9 mouse cellular contexts compared by ENCODE assay signal in genomic region chr10:127209928-127210570, GRCm38 (mm10). TPM values are rescaled to one million over a fixed set of nuclear protein-coding genes. Genes with fewer than 3 reads are reported as not detected.
A peak's percentile ranks its signal among the peaks of the same experiment; 100 is the strongest.
DNase-seq lines count a peak whose midpoint lies in the region; ATAC-seq lines count a peak whose summit lies in the region.
"Had no signal": no experiment of that assay in that cellular context is flagged by ENCODE, and none has a peak within 500 bp of the region (broad histone marks: within the 10 kb centered on the region; RNA-seq: fewer than 3 reads in every experiment).

No protein-coding gene starts in this region.

- H3K9me3 ChIP-seq in liver, embryonic 11.5 days (ENCODE audit: control insufficient read depth, low read length), result no peaks in the 10 kb centered on the region
- no peaks in the 10 kb centered on the region for H3K9me3 ChIP-seq in embryonic facial prominence, embryonic 15.5 days (replicated peaks)
- H3K9me3 ChIP-seq in limb, embryonic 10.5 days (replicated peaks), result no peaks in the 10 kb centered on the region
- no peaks in the 10 kb centered on the region for H3K9me3 ChIP-seq in neural tube, embryonic 14.5 days (ENCODE audit: control insufficient read depth, low read length)

- 66% methylated on average over 13 of the region's 13 CpGs for WGBS in liver, embryonic 11.5 days
- 83% methylated on average over 13 of the region's 13 CpGs for WGBS in embryonic facial prominence, embryonic 15.5 days
- 90% methylated on average over 13 of the region's 13 CpGs for WGBS in limb, embryonic 10.5 days
- 91% methylated on average over 13 of the region's 13 CpGs for WGBS in neural tube, embryonic 14.5 days

- peak overlapping the region; percentile 95 for H3K4me3 ChIP-seq in liver, embryonic 11.5 days (ENCODE audit: low read depth, low read length)
- H3K4me3 ChIP-seq in embryonic facial prominence, embryonic 15.5 days (replicated peaks), result peak overlapping the region; percentile 82
- peak overlapping the region; percentile 94 for H3K4me3 ChIP-seq in limb, embryonic 10.5 days
- H3K4me3 ChIP-seq in neural tube, embryonic 14.5 days (ENCODE audit: low read depth, low read length), result no peak overlapping the region

- peak overlapping the region; percentile 92 for H3K9ac ChIP-seq in liver, embryonic 11.5 days (ENCODE audit: low read depth, low read length)
- peak overlapping the region; percentile 1; the same call in 1 of the 2 replicates for H3K9ac ChIP-seq in embryonic facial prominence, embryonic 15.5 days
- no peak overlapping the region for H3K9ac ChIP-seq in neural tube, embryonic 14.5 days (replicated peaks; ENCODE audit: low read depth, low read length)

- H3K36me3 ChIP-seq in liver, embryonic 11.5 days (ENCODE audit: control insufficient read depth, insufficient read depth, low read length), result peaks cover 11% of the 10 kb centered on the region
- H3K36me3 ChIP-seq in embryonic facial prominence, embryonic 15.5 days, result peaks cover 23% of the 10 kb centered on the region
- peaks cover 42% of the 10 kb centered on the region for H3K36me3 ChIP-seq in limb, embryonic 10.5 days
- peaks cover 17% of the 10 kb centered on the region; the same call in 1 of the 2 replicates for H3K36me3 ChIP-seq in neural tube, embryonic 14.5 days (ENCODE audit: control insufficient read depth, insufficient read depth, low read length)

- peaks cover 35% of the 10 kb centered on the region for H3K4me1 ChIP-seq in liver, embryonic 11.5 days (replicated peaks; ENCODE audit: control insufficient read depth, insufficient read depth, low read length)
- H3K4me1 ChIP-seq in embryonic facial prominence, embryonic 15.5 days, result peaks cover 18% of the 10 kb centered on the region
- peaks cover 21% of the 10 kb centered on the region for H3K4me1 ChIP-seq in limb, embryonic 10.5 days
- H3K4me1 ChIP-seq in neural tube, embryonic 14.5 days (ENCODE audit: control insufficient read depth, insufficient read depth, low read length), result peaks cover 11% of the 10 kb centered on the region

- no peak for ATAC-seq in liver, embryonic 11.5 days (replicated peaks; ENCODE audit: low FRiP score)
- no peak for ATAC-seq in embryonic facial prominence, embryonic 15.5 days (ENCODE audit: insufficient number of reproducible peaks, low FRiP score, low TSS enrichment, low read depth)
- no peak for ATAC-seq in neural tube, embryonic 14.5 days (ENCODE audit: low read depth)

- H3K4me2 ChIP-seq in liver, embryonic 11.5 days, result peak overlapping the region; percentile 94
- peak overlapping the region; percentile 86 for H3K4me2 ChIP-seq in embryonic facial prominence, embryonic 15.5 days (replicated peaks)
- peak overlapping the region; percentile 93 for H3K4me2 ChIP-seq in neural tube, embryonic 14.5 days (ENCODE audit: low read depth, low read length)

- H3K27ac ChIP-seq in liver, embryonic 11.5 days (ENCODE audit: low read depth, low read length), result peak overlapping the region; percentile 84
- H3K27ac ChIP-seq in embryonic facial prominence, embryonic 15.5 days (replicated peaks), result no peak overlapping the region
- H3K27ac ChIP-seq in limb, embryonic 10.5 days, result no peak overlapping the region
- H3K27ac ChIP-seq in neural tube, embryonic 14.5 days (ENCODE audit: low read depth, low read length), result no peak overlapping the region

- no peaks in the 10 kb centered on the region for H3K27me3 ChIP-seq in liver, embryonic 11.5 days (replicated peaks; ENCODE audit: control insufficient read depth, insufficient read depth, low read length)
- H3K27me3 ChIP-seq in embryonic facial prominence, embryonic 15.5 days, result no peaks in the 10 kb centered on the region
- H3K27me3 ChIP-seq in limb, embryonic 10.5 days (ENCODE audit: low read depth, poor library complexity, severe bottlenecking), result no peaks in the 10 kb centered on the region
- 0 out of 2 replicates have a peak, but pooled peaks cover 3% of the 10 kb centered on the region for H3K27me3 ChIP-seq in neural tube, embryonic 14.5 days (ENCODE audit: control insufficient read depth, insufficient read depth, low read length)

- DNase-seq in liver, embryonic 11.5 days (ENCODE audit: low spot score), result no peak
- no peak for DNase-seq in liver
- DNase-seq in limb, embryonic 10.5 days (ENCODE audit: low spot score), result no peak
- DNase-seq in cerebellum, postnatal 25 days, result no peak
- no peak for DNase-seq in adipocyte (ENCODE audit: low spot score)
- no peak for DNase-seq in kidney, adult 18-20 months
- DNase-seq: thymus, postnatal 36 days had no signal

RNA-seq across cellular contexts. Expression of gene Pip4k2c, which starts 1.3 kb away (rescaled TPM):
- 43.1 and 43.4 TPM in 2 replicates for polyA plus RNA-seq in liver, embryonic 11.5 days (2014; fragmentation: Nextera tagmentation; extraction: Ambion mirVana)
- 31.0 and 31.3 TPM in 2 replicates for polyA plus RNA-seq in embryonic facial prominence, embryonic 15.5 days (2015; fragmentation: Nextera tagmentation; extraction: Ambion mirVana)
- polyA plus RNA-seq in limb, embryonic 10.5 days (2016; fragmentation: Nextera tagmentation; extraction: Ambion mirVana), result 25.0 and 27.8 TPM in 2 replicates
- polyA plus RNA-seq in neural tube, embryonic 14.5 days (2014; fragmentation: Nextera tagmentation; extraction: Ambion mirVana), result 15.5 and 18.1 TPM in 2 replicates

RNA-seq across cellular contexts. Expression of gene Dtx3, which starts 14.5 kb away (rescaled TPM):
- polyA plus RNA-seq in liver, embryonic 11.5 days (2014; fragmentation: Nextera tagmentation; extraction: Ambion mirVana), result 64.0 and 70.8 TPM in 2 replicates
- 152 and 179 TPM in 2 replicates for polyA plus RNA-seq in embryonic facial prominence, embryonic 15.5 days (2015; fragmentation: Nextera tagmentation; extraction: Ambion mirVana)
- 91.4 and 122 TPM in 2 replicates for polyA plus RNA-seq in limb, embryonic 10.5 days (2016; fragmentation: Nextera tagmentation; extraction: Ambion mirVana)
- polyA plus RNA-seq in neural tube, embryonic 14.5 days (2014; fragmentation: Nextera tagmentation; extraction: Ambion mirVana), result 224 and 231 TPM in 2 replicates

RNA-seq across cellular contexts. Expression of gene Arhgef25, which starts 20.2 kb away (rescaled TPM):
- 28.3 and 30.2 TPM in 2 replicates for polyA plus RNA-seq in liver, embryonic 11.5 days (2014; fragmentation: Nextera tagmentation; extraction: Ambion mirVana)
- 116 TPM in 2 replicates for polyA plus RNA-seq in embryonic facial prominence, embryonic 15.5 days (2015; fragmentation: Nextera tagmentation; extraction: Ambion mirVana)
- 25.8 and 36.3 TPM in 2 replicates for polyA plus RNA-seq in limb, embryonic 10.5 days (2016; fragmentation: Nextera tagmentation; extraction: Ambion mirVana)
- 24.2 and 31.0 TPM in 2 replicates for polyA plus RNA-seq in neural tube, embryonic 14.5 days (2014; fragmentation: Nextera tagmentation; extraction: Ambion mirVana)

RNA-seq across cellular contexts. Expression of gene Slc26a10, which starts 29.6 kb away (rescaled TPM):
- polyA plus RNA-seq in liver, embryonic 11.5 days (2014; fragmentation: Nextera tagmentation; extraction: Ambion mirVana), result 3.6 and 5.2 TPM in 2 replicates
- polyA plus RNA-seq in embryonic facial prominence, embryonic 15.5 days (2015; fragmentation: Nextera tagmentation; extraction: Ambion mirVana), result 1.6 and 1.9 TPM in 2 replicates
- 3.4 and 4.1 TPM in 2 replicates for polyA plus RNA-seq in limb, embryonic 10.5 days (2016; fragmentation: Nextera tagmentation; extraction: Ambion mirVana)
- 0.80 and 1.3 TPM in 2 replicates for polyA plus RNA-seq in neural tube, embryonic 14.5 days (2014; fragmentation: Nextera tagmentation; extraction: Ambion mirVana)

RNA-seq across cellular contexts. Expression of gene B4galnt1, which starts 45.0 kb away (rescaled TPM):
- 21.6 and 26.3 TPM in 2 replicates for polyA plus RNA-seq in liver, embryonic 11.5 days (2014; fragmentation: Nextera tagmentation; extraction: Ambion mirVana)
- 11.0 and 12.7 TPM in 2 replicates for polyA plus RNA-seq in embryonic facial prominence, embryonic 15.5 days (2015; fragmentation: Nextera tagmentation; extraction: Ambion mirVana)
- 2.8 and 3.4 TPM in 2 replicates for polyA plus RNA-seq in limb, embryonic 10.5 days (2016; fragmentation: Nextera tagmentation; extraction: Ambion mirVana)
- 79.3 and 93.4 TPM in 2 replicates for polyA plus RNA-seq in neural tube, embryonic 14.5 days (2014; fragmentation: Nextera tagmentation; extraction: Ambion mirVana)
